ENCODE assay signal across 10 mouse cellular contexts in the genomic region with DNA sequence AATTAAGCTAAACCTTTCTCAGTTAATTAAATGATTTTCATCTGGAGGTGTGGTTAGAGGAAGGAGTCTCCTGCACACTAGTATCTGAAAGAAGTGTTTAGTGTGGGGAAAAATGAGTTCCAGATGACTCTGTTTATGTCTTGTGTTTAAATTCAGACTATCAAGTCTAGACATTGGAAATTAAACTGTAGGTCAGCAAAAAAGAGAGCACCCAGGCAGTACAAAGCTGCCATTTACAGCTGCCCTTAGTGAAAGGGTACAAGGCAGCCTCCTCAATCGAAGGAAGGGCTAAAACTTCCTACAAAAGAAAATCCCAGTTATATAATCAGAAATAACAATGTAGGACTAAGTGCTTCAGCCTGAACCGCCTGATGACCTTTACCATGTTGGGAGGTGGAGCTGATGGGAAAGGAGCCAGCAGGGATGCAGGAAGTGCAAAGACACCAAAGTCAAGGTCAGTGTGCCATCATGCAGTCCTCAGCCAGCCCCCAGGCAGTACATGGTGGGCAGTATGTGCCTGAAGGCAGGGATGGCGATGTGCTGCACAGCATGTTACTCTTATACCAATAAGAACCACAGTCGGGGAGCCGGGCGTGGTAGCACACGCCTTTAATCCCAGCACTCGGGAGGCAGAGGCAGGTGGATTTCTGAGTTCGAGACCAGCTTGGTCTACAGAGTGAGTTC.
DNase-seq lines count a peak whose midpoint lies in the region; ATAC-seq and TF ChIP-seq lines count a peak whose summit lies in the region.
"Had no signal": no experiment of that assay in that cellular context is flagged by ENCODE, and none has a peak within 500 bp of the region (broad histone marks: within the 10 kb centered on the region; RNA-seq: fewer than 3 reads in every experiment).

No protein-coding gene starts in this region.

- in situ Hi-C loops in ES-E14 (cut with MboI; ENCODE audit: low sequenced_read_pairs in 2 of 2, unreplicated experiment in 2 of 2) = no loop called here

- whole genome bisulfite sequencing in heart, embryonic 16.5 days = 89% methylated on average over 9 of the region's 9 CpGs
- 88% methylated on average over 9 of the region's 9 CpGs for WGBS in intestine, embryonic 16.5 days
- 87% methylated on average over 9 of the region's 9 CpGs for WGBS in hindbrain, embryonic 11.5 days

- no peaks in the 10 kb centered on the region for H3K27me3 ChIP-seq in heart, embryonic 16.5 days (ENCODE audit: control insufficient read depth, insufficient read depth, low read length)
- no peaks in the 10 kb centered on the region for H3K27me3 ChIP-seq in intestine, embryonic 16.5 days (replicated peaks; ENCODE audit: control insufficient read depth, insufficient read depth, low read length)
- no peaks in the 10 kb centered on the region for H3K27me3 ChIP-seq in hindbrain, embryonic 11.5 days (ENCODE audit: control insufficient read depth, insufficient read depth, low read length)
- H3K27me3 ChIP-seq: midbrain, embryonic 13.5 days had no signal

- peak overlapping the region; percentile 11; the same call in 1 of the 2 replicates for H3K27ac ChIP-seq in heart, embryonic 16.5 days (ENCODE audit: low read length)
- peak overlapping the region; percentile 46; the same call in 1 of the 2 replicates for H3K27ac ChIP-seq in ES-E14 (ENCODE audit: insufficient read depth, low read depth, low read length, poor library complexity, severe bottlenecking)
- H3K27ac ChIP-seq in intestine, embryonic 16.5 days (ENCODE audit: low read length) = 0 out of 2 replicates have a peak overlapping the region, but pooled peaks have one; percentile 23
- H3K27ac ChIP-seq in hindbrain, embryonic 11.5 days (ENCODE audit: low read depth, low read length) = no peak overlapping the region
- H3K27ac ChIP-seq: midbrain, embryonic 13.5 days had no signal

- H3K4me3 ChIP-seq in heart, embryonic 16.5 days (ENCODE audit: low read length) = no peak overlapping the region
- H3K4me3 ChIP-seq in ES-E14 (ENCODE audit: insufficient read depth in 1 of 2, low read depth in 1 of 2, low read length in 2 of 2, poor library complexity in 1 of 2, severe bottlenecking in 1 of 2) = no peak overlapping the region
- H3K4me3 ChIP-seq in intestine, embryonic 16.5 days (ENCODE audit: low read length) = no peak overlapping the region
- no peak overlapping the region for H3K4me3 ChIP-seq in hindbrain, embryonic 11.5 days (ENCODE audit: low read depth, low read length)
- H3K4me3 ChIP-seq: midbrain, embryonic 13.5 days had no signal

- intact Hi-C loops in heart, postnatal 10 days (cut with DNase I) = no loop called here

- no peak overlapping the region for H3K9ac ChIP-seq in heart, embryonic 16.5 days (ENCODE audit: low read length)
- no peak overlapping the region for H3K9ac ChIP-seq in ES-E14 (ENCODE audit: insufficient read depth, low read depth, low read length, poor library complexity, severe bottlenecking)
- no peak overlapping the region for H3K9ac ChIP-seq in intestine, embryonic 16.5 days (ENCODE audit: low read depth, low read length)
- no peak overlapping the region for H3K9ac ChIP-seq in hindbrain, embryonic 11.5 days (ENCODE audit: low read depth, low read length)
- H3K9ac ChIP-seq: midbrain, embryonic 13.5 days had no signal

- DNase-seq in heart, postnatal 10 days = no peak
- DNase-seq in 416B (ENCODE audit: low read depth) (peak; percentile 22), ES-E14 (ENCODE audit: low read depth, low spot score) (peak; percentile 54)
- DNase-seq in thymus, adult 18-20 months = no peak
- no peak for DNase-seq in hindbrain, embryonic 11.5 days (ENCODE audit: low spot score)
- DNase-seq: cerebellum, adult 2 months; kidney, adult 11 months had no signal

- H3K9me3 ChIP-seq in heart, embryonic 16.5 days (replicated peaks; ENCODE audit: control insufficient read depth, low read length) = no peaks in the 10 kb centered on the region
- no peaks in the 10 kb centered on the region for H3K9me3 ChIP-seq in ES-E14 (ENCODE audit: control insufficient read depth, insufficient read depth, low read depth, low read length)
- H3K9me3 ChIP-seq in intestine, embryonic 16.5 days (ENCODE audit: control insufficient read depth, low read length) = no peaks in the 10 kb centered on the region
- no peaks in the 10 kb centered on the region for H3K9me3 ChIP-seq in hindbrain, embryonic 11.5 days (ENCODE audit: control insufficient read depth, low read length)
- H3K9me3 ChIP-seq: midbrain, embryonic 13.5 days had no signal

- no peak for ATAC-seq in heart, embryonic 16.5 days (replicated peaks; ENCODE audit: extremely low read depth, insufficient read depth, low FRiP score)
- ATAC-seq in intestine, embryonic 16.5 days = no peak
- ATAC-seq in hindbrain, embryonic 11.5 days (ENCODE audit: low FRiP score) = no peak
- ATAC-seq: midbrain, embryonic 13.5 days had no signal

- H3K4me1 ChIP-seq in heart, embryonic 16.5 days (ENCODE audit: control insufficient read depth, insufficient read depth, low read length) = peaks cover 11% of the 10 kb centered on the region
- H3K4me1 ChIP-seq in ES-E14 (ENCODE audit: control insufficient read depth in 2 of 2, insufficient read depth in 2 of 2, low read length in 2 of 2, poor library complexity in 1 of 2) = peaks cover 6 to 15% of the 10 kb centered on the region in 2 experiments; a peak in 3 of 4 replicates
- 0 out of 2 replicates have a peak, but pooled peaks cover 5% of the 10 kb centered on the region for H3K4me1 ChIP-seq in intestine, embryonic 16.5 days (ENCODE audit: control insufficient read depth, insufficient read depth, low read length)
- H3K4me1 ChIP-seq in hindbrain, embryonic 11.5 days (replicated peaks; ENCODE audit: control insufficient read depth, insufficient read depth, low read length) = no peaks in the 10 kb centered on the region
- H3K4me1 ChIP-seq: midbrain, embryonic 13.5 days had no signal

- H3K4me2 ChIP-seq in heart, embryonic 16.5 days (ENCODE audit: low read depth, low read length) = no peak overlapping the region
- H3K4me2 ChIP-seq in intestine, embryonic 16.5 days (ENCODE audit: low read depth, low read length) = no peak overlapping the region
- no peak overlapping the region for H3K4me2 ChIP-seq in hindbrain, embryonic 11.5 days (replicated peaks; ENCODE audit: low read depth, low read length)
- H3K4me2 ChIP-seq: midbrain, embryonic 13.5 days had no signal

- H3K36me3 ChIP-seq in heart, embryonic 16.5 days (ENCODE audit: control insufficient read depth, insufficient read depth) = no peaks in the 10 kb centered on the region
- H3K36me3 ChIP-seq in ES-E14 (ENCODE audit: control insufficient read depth, insufficient read depth, low read length, poor library complexity, severe bottlenecking) = no peaks in the 10 kb centered on the region
- no peaks in the 10 kb centered on the region for H3K36me3 ChIP-seq in intestine, embryonic 16.5 days (ENCODE audit: control insufficient read depth, insufficient read depth, low read length)
- H3K36me3 ChIP-seq in hindbrain, embryonic 11.5 days (ENCODE audit: control insufficient read depth, insufficient read depth, low read length) = no peaks in the 10 kb centered on the region
- H3K36me3 ChIP-seq: midbrain, embryonic 13.5 days had no signal

TF ChIP-seq in ES-E14, 5 proteins besides CTCF, POLR2A, EP300 and RAD21:
- TF ChIP-seq HCFC1 (IDR thresholded peaks at IDR 0.05; ENCODE audit: borderline replicate concordance, insufficient read depth, low read length) = no peak
- TF ChIP-seq MAFK (IDR thresholded peaks at IDR 0.05; ENCODE audit: insufficient read depth, low read depth, low read length) = no peak
- TF ChIP-seq ZC3H11A (IDR thresholded peaks at IDR 0.05; ENCODE audit: borderline replicate concordance, low read depth, low read length) = no peak
- no peak for TF ChIP-seq CHD2 (IDR thresholded peaks at IDR 0.05; ENCODE audit: low read depth, low read length)
- no peak for TF ChIP-seq ZNF384 (IDR thresholded peaks at IDR 0.05; ENCODE audit: low read depth, low read length)

Comparison
In these comparisons a context has a peak if more than half of its experiments do, and no peak if none do; other contexts are left out.
1. DNase-seq: peak in 416B (single experiment) and ES-E14 (single experiment); none in heart, postnatal 10 days (0 of 2), thymus, adult 18-20 months (0 of 2) and hindbrain, embryonic 11.5 days (single experiment).